Mouse (Mus musculus) mature B cell (primary cell): ENCODE results near the gene Ctcfl.
"Not testable (repeated sequence)": the region's sequence is repeated elsewhere in the genome, so short reads cannot be mapped to it uniquely, and the experiment has no call there.

ENCODE experiments used
- in situ Hi-C: fragments of 300-500 bp; cut with MboI; formaldehyde crosslinking; loops from 2 replicates; pipeline ENCODE4 v1.14.3; 2019

Ctcfl gene

DNA sequence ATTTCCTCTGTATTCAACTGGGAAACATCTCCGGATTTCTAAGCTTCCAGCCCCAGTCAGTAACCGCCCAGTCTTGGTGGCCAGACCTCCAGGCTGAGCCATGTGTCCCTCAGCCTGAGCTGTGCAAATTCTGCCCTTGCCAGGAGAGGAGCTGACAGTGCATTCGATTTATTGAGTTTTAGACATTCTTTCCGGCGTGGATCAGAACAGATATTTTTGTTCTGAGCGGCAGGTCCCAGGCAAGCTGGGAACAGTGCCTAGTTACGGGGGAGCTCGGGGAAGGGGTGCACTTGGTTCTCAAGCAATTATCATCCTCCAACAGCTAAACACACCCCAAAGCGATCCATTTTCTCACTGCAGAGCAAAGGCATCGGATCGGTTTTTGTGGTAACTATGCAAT, 24.3 kb upstream of the Ctcfl start:
- in situ Hi-C loops = no loop called here

GRCm38 (mm10) chr2:173138323-173139239, 19.3 kb upstream of the Ctcfl start:
- in situ Hi-C loops = no loop called here

DNA sequence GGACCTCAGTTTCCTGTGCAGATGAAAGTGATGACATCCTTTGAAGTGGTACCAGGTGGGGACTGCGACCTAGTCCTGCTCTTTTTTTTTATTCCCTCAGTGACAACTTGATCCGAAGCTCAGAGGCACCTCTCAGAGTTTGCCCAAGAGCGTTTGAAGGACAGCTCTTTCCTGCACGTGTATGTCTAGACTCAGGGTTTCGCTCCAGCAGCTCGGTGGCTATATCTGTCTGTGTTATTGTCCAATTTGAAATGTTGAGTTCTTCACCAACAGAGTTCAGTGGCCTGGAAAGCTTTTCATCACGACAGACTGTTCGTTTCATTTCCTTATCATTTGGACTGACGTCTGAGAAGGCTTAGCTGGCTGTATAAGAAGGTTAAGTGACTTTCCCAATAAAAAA, 15.4 kb upstream of the Ctcfl start:
- in situ Hi-C loops = no loop called here

DNA sequence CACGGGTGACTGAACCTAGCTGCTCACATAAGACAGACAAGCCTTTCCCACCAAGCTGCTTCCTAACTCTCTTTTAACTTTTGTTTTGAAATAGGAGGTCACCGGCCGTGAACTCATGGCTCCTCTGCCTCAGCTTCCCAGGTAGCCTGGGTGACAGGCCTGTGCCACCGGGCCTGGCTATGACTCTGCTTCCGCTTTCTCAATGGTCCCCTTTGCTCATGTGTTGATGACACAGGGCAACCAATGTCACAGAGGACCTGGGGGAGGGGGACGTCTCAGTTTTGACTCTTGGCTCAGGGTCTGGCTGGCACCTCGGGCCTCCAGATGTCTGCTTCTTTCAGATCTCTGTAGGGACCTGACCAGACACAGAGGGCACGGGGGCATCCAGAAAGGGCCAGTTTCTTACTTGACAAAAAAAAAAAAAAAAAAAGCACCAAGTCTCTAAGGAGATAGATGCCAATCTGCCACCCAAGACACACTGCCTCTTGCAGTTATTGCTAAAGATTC, 13.5 kb upstream of the Ctcfl start:
- in situ Hi-C loops = no loop called here

DNA sequence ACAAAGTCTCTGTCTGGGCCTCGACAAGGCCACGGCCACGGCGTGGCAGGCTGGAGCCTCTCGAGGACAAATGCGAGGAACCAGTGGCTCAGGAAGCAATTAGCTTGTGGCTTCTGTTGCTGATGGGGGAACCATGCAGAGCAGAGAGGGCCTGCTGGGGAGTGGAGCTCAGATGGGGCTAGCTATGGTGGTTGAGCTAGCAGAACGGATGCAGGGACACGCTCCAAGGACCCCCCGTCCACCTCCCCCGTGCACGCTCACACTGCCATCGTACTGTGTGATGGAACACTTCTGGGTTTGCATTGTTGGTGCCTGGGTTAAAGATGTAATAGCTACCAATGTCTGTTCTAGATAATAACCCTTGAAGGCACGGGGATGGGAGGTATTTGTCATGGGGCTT, 12.9 kb upstream of the Ctcfl start:
- in situ Hi-C loops = no loop called here

DNA sequence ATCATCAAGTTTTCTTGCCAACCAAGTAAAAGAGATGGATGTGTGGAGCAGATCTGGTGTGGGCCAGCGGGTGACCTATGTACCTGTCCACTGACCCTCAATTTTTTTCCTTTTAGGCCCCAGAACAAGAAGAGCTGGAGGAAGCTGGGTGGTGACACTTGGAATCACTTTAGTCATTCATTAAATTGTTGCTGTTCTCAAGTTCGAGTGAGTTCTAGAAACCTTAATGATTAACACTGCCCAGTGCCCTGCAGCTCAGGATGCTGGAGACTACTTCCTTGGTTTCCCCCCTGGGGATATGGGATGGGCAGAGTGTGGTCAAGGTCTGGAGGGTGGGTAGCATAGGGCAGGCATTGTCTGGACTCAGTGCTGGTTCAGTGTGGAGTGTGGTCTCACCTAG, 9.8 kb upstream of the Ctcfl start:
- in situ Hi-C loops = no loop called here

- in situ Hi-C loops = no loop called here
Observed at GRCm38 (mm10) chr2:173126386-173126785, 7.1 kb upstream of the Ctcfl start.

GRCm38 (mm10) chr2:173124022-173124735, 4.9 kb upstream of the Ctcfl start:
- in situ Hi-C loops = no loop called here

GRCm38 (mm10) chr2:173120117-173120516, 792 bp upstream of the Ctcfl start:
- in situ Hi-C loops = not testable (repeated sequence)

GRCm38 (mm10) chr2:173113796-173114195, 5.5 kb downstream of the Ctcfl start:
- in situ Hi-C loops = loop anchor here (5.0 kb wide), 1 partner anchor 64 kb away; no protein-coding TSS in a partner anchor

DNA sequence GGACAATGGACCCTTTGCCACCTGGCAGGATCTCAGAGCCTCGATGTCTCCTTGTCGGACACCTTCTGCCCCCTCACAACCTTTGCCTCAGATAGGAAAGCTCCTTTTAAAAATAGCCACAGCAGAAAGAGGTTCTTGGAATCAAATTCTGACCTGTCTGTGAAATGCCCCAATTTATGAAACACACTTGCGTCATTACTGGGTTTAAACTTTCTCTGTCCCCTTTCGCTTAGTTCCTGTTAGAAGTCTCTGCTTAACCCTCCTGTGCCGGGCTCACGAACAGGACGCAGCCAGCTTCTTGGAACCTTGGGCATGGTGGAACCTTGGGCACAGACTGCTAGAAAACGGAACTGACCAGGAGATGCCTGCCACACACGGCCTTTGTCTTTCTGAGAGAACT, 8.8 kb downstream of the Ctcfl start:
- in situ Hi-C loops = loop anchor here (5.0 kb wide), 1 partner anchor 67 kb away; no protein-coding TSS in a partner anchor

DNA sequence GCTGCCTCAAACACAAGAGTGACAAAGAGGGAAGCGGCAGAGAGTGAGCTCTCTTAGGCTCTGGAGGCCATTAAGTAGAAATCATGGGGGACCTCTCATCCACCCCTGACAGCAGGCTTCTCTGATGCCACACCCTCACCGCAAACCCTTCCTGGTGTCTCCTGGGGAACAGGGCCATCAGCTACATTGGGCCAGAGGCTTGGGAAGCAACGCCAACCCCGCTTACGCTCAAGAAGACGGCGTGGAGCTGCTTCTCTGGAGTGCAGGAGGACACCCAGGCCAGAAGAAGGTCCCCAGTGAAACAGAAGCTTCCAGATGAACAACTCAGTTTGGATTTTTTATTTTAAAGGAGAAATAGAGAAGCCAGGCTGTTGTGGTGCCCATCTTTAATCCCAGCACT, 9.8 kb downstream of the Ctcfl start:
- in situ Hi-C loops = loop anchor here (10.0 kb wide), 1 partner anchor 455 kb away; no protein-coding TSS in a partner anchor

DNA sequence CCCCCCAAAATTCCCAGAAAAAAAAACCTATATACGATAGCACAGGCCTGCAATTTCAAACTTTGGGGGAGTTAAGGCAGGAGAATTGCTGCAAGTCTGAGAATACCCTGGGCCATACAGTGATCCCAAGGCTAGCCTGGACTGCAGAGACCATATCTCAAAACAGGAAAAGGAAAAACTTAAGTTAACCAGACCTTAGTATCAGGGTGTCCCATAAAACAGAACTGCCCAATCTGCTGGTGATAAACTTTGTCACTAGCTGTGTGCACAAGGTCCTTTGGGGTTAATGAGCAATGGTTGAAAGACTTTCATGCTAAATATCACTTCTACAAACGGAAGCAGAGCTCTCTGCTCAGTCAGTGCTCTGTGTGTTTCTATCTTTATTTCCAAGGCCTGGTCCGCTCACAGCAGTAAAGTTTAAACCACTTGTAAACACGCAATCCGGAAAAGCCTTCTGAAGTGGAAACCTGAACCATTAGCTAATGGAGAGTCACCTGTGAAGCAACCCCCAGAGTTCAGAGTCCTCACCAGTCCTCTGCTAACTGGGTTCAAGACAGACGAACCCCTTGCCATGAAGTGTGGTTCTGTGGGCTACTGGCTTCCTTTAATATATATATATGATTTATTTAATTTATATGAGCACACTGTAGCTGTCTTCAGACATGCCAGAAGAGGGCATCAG, 10.7 kb downstream of the Ctcfl start:
- in situ Hi-C loops = loop anchor here (10.0 kb wide), 1 partner anchor 456 kb away; no protein-coding TSS in a partner anchor

GRCm38 (mm10) chr2:173106889-173107785, 12.2 kb downstream of the Ctcfl start:
- in situ Hi-C loops = loop anchor here (10.0 kb wide), 1 partner anchor 458 kb away; no protein-coding TSS in a partner anchor

DNA sequence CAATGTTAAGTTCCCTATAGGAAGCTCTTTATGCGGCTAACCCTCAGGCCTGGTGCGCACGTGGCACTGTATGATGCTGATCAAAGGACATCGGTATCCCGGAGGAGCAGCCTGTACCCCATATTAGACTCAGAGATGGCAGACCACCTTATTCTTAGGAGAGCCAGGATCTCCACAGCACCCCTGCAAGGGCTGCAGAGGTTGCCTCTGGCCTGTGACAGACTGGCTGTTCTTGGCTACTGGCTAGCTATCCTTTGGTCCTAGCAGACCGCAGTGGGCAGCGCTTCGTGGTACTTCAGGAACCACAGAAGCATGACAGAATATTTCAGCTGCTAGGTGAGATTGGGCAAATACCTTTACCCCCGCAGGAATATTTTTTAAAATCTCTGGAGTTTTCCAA, 12.9 kb downstream of the Ctcfl start:
- in situ Hi-C loops = loop anchor here (10.0 kb wide), 1 partner anchor 458 kb away; no protein-coding TSS in a partner anchor

DNA sequence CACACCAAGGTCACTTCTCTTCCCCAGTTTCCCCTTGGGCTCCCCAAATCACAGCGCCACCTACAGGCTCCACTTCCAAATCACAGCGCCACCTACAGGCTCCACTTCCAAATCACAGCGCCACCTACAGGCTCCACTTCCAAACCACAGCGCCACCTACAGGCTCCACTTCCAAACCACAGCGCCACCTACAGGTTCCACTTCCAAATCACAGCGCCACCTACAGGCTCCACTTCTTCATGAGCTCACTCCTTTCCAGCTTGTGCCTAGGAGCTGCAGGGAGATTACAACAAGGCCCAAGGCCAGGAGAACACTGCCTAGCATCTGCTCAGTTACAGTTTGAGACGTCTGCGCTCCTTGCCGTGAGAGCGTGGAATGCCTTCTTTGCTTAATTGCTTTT, 22.0 kb downstream of the Ctcfl start:
- in situ Hi-C loops = not testable (repeated sequence)

DNA sequence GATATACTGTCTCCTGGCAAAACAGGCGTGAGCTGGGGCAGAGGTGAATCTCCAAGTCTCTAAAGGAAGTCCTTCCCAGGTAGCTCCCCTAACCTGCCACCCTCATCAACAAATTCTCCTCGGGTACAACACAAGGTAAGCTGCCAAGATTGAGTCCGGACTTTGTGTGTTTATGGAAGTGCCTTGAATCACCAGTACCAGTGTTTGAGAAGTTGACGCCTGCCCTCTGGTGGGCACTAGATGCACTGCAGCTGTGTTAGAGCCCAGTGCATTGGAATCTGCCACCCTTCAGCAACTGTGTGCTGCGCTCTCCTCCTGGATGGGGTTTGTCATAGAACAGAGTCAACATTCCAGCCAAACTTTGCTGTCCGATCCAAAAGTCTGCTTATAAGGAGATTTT, 29.9 kb downstream of the Ctcfl start:
- in situ Hi-C loops = loop anchor here (10.0 kb wide), 1 partner anchor 255 kb away; no protein-coding TSS in a partner anchor

DNA sequence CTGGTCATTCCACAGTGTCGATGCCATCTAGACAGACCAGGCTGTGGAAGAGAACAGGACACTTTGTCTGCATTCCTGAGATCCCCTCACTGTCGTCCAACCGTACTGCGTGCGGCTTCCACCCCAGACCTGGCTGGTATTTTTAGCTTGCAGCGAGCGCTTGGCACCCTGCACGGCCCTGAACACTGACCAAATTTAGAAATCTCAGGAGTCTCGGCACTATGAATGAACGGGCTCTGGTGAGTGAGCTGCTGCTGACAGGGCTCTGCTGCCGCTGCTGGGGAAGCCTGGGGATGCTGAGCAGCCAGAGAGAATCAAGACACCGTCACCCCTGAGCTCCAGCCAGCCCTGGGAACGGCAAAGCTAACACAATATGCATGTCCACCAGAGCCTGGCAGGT, 31.9 kb downstream of the Ctcfl start:
- in situ Hi-C loops = loop anchor here (10.0 kb wide), 1 partner anchor 253 kb away; no protein-coding TSS in a partner anchor

DNA sequence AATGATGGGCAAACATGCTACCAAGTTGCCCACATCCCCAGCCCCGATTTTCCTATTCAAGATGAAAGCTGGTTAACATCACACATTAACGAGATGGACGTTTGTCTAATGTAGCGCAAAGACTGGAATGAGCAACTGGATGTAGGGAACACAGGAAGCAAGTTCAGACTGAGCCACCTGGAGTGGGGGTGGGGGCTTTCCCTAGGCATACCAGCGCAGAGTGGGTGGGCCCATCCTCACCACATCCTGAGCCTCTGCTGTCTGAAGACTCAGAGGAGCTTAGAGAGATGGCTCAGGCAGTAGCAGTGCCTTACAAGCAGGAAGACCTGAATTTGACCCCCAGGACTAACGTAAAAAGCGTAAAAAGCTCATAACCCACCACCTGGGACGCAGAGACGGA, 33.6 kb downstream of the Ctcfl start:
- in situ Hi-C loops = loop anchor here (10.0 kb wide), 1 partner anchor 251 kb away; no protein-coding TSS in a partner anchor

GRCm38 (mm10) chr2:173084871-173085270, 34.5 kb downstream of the Ctcfl start:
- in situ Hi-C loops = loop anchor here (5.0 to 10.0 kb wide), 2 partner anchors 83 to 250 kb away; partner anchors contain the start of gene Rae1
